In the genomic region with DNA sequence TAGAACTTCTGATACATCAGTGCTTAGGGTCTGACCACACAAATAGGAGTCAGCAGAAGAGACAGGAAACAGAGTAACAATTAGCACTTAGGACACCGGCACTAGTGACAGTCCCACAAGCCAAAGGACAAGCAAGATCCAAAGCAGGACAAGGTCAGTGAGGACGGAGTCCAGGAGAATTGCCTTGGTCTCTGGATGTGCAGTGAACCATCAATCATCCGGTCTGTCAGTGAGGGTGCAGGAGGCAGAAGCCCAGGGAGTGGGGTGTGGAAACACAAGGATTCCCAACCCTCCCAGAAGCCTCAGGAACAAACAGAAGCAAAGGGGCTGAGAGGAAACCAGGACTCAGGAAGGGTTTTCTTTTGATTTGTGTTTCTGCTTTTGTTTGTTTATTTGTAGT, we compare ENCODE assay signal across 10 mouse cellular contexts.
"Had no signal": no experiment of that assay in that cellular context is flagged by ENCODE, and none has a peak within 500 bp of the region (broad histone marks: within the 10 kb centered on the region; RNA-seq: fewer than 3 reads in every experiment).

No protein-coding gene starts in this region.

- DNase-seq: gastrocnemius, postnatal 14 days; gastrocnemius, postnatal 36 days; heart, adult 18-20 months; heart, postnatal 14 days; heart, postnatal 36 days; kidney, adult 18-20 months; kidney, adult 9 months; kidney, postnatal 14 days; liver; liver, embryonic 13.5 days had no signal
